Mouse (Mus musculus) erythroblast, embryonic 14.5 days (primary cell): ENCODE results near the gene Hmgcs2.

Experiments used
- GATA1 ChIP-seq: IDR thresholded peaks from 2 replicates; pipeline ENCODE4 v1.6.1; 2012; ENCODE audit warnings: low read length, inconsistent platforms, mixed read lengths
- TAL1 ChIP-seq: IDR thresholded peaks from 3 replicates; pipeline ENCODE4 v1.6.1; 2012; ENCODE audit warnings: low read length, inconsistent platforms, mixed read lengths

DNA sequence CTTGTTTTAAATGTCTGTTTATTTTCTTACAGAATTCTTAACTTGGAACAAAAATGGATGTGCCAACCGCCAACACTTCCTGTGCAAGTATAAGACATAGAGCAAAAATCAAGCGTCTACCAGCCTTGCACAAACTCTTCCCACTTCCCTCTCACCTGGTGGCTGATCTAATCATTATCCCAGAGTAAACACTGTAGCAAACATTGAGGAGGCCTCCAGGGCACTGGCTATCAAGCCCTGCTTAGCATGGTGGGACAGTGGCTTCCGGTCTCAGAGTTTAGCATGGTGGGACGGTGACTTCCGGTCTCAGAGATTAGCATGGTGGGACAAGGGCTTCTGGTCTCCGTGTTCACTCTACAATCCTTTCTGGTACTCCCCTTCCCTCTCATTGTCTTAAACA is 44.0 kb upstream of the Hmgcs2 start:
- TF ChIP-seq GATA1 (no peak), TAL1 (no peak)
